Mouse (Mus musculus) mesoderm, embryonic 11.5 days (tissue): ENCODE data around the gene Fxyd5.

ENCODE experiments used
- DNase-seq: peaks from one replicate; pipeline ENCODE4 v3.0.0-alpha.2; 2012; ENCODE audit warnings: low read depth, low spot score

Gene Fxyd5

DNA sequence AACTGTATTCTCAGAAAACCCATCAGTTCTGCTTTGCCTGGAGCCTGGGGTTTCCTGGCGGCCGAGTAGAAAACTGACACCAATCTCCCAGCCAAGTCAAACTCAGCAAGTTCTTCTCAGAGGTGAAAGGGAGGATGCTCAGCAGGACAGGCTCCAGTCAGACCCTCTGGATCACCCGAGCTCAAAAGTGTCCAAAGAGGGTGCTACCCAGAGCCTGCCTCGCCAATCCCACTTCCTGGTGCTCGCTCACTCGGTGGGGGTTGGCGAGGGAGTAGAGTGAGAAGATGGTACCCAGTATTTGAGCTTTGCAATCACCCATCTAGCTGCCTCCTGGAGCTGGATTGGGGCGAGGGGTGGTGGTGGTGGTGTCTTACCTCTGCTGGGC, 1.3 kb downstream of the Fxyd5 start:
- no peak for DNase-seq

DNA sequence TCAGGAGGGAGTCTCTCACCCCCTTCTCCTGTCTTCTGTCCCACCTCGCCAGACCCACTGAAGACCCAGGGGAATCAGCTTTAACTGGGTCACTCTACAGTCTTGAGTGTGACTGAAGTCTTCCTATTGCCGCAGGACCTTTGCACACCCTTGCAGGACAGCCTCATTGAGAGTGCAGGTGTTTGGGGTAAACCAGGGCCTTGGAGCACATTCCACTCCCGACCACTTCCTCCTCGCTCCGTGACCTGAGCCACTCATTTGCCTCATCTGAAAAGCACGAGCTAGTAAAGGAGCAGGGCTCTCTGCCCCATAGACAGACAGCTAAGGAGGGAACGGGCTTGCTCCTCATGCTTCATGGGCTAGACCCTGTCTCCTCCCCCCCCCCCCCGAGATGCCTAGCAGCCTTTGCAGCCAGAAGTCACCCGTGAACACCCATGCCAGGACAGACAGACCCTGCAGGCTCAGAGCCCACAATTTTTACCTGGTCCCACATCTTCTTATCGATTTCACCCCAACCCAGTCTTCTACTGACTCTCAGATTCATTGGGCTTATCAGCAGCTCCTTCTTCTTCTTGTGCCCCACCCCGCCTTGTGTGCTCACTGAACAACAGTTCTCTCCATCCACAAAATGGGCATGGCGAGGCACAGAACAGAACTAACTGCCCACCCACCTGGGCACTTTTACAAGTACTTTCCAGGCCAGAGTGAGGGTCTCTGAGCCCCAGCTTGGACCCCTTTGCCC, 1.8 kb downstream of the Fxyd5 start:
- no peak for DNase-seq

DNA sequence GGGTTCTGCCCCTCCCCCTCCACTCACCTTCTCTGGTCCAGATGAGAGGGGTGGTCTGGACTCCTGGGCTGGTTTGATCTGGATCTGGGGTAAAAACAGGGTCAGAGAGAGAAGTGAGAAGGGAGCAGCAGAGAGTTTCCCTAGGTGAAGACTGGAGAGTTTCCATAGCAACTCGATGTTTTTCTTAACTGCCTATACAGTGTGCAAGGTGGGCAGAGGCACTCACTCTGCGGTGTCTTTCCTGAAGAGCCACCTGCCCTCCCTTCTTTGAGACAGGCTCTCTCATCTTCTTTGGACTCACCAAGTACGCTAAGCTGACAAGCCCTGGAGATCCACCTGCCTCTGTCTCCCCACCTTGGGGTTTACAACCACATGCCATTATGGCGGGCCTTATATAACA, 3.3 kb downstream of the Fxyd5 start:
- no peak for DNase-seq

DNA sequence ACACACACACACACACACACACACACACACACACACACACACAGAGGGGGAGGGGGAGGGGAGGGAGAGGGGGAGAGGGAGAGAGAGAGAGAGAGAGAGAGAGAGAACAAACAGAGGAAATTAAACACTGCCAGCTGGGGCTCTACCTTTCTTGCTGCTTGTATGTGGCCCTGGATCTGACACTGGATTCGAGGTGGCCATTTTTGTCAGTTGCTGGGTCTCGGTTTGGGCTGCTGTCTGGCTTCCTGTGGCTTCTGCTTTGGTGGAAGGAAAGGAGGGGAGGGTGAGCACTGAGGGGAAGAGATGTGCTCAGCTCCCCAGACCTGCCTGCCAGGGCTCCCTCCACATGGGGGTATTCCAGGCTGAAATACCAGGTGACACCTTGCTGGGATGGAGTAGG, 4.6 kb downstream of the Fxyd5 start:
- DNase-seq = no peak

DNA sequence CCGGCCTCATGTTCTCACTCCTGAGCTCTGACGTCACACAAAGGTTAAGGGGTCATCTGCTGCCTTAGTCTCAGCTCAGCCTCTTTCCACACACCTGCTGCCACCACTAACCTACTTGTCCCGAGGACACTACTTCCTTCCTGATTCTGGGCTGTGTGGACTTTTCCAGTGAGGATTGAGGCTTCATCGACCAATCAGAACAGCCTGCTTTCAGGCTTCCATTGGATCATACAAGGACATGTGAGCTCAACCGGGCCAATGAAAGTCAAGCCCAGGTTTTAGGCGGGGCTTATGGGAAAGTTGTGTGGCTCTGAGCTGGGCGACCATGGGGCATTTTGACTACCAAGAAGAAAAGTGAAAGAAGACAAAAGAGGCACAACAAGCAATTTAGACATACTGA, 5.4 kb downstream of the Fxyd5 start:
- no peak for DNase-seq

DNA sequence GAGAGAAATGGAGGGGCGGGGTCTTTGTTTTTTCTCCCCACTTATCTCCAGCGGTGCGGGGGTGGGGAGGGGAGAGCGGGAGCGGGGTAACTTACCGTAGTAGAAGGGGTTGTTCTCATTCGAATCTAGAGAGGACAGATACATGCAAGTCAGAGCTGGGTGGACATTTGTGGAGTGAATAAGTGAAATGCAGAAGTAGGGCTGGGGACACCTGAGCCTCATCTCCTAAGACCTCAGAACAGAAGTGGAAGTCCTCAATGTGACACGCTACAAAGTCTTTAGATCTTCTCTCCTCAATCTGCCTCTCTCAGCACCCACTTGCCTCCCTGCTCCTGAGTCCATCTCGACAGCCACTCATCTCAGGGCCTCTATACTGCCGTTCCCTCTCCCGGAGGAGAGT, 7.0 kb downstream of the Fxyd5 start:
- no peak for DNase-seq

DNA sequence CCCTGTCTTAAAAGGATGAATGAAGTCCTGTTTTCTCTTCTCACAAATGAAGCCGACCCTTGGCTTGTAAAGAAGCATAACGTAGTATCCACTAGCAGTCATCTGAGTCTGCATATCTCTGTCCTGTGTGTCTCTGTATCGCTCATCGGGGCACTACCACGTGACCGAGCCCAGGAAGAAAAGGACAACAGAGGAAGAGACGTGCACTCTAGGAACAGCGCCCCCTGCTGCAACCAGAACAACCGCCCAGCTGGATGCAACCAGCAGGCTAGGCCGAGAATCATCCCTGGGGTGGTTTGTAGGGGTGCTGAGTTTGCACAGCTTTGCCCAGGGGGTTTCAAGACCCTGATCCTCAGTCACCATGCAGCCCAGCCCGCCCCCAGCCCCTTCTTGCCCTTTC, 7.5 kb downstream of the Fxyd5 start:
- DNase-seq = no peak

DNA sequence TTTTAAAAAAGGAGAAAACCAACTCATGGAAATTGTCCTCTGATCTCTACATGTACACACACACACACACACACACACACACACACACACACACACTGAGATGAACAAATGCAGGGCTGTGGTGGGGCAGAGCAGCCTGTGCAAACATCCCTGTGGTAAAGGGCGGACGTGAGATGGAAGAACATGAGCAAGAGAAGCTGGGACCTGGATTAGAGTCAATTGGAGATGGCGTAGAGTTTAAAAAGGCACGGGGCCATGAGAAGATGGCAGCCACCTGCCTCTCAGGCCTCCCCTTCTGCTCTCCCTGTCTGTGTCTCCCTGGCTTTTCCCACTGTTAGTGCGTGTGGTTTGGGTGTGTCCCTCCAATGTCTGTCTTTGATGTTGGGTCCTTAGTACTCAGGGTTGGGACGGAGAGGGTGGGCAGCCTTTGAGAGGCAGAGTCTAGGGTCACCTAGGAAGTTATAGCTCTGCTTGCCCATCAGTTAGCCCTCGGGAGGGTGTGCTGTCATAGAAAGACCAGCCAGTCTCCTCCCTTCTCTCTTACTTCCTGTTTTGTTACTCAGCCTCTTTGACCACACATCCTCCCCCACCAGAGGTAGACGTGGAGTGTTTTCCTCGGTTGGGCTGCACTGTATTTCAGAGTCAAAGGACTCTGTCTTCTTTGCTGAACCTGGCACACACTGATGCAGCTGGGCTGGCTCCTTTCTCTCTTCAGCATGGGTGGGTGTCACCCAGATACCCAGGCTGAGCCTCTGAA, 8.7 kb downstream of the Fxyd5 start:
- DNase-seq = no peak

DNA sequence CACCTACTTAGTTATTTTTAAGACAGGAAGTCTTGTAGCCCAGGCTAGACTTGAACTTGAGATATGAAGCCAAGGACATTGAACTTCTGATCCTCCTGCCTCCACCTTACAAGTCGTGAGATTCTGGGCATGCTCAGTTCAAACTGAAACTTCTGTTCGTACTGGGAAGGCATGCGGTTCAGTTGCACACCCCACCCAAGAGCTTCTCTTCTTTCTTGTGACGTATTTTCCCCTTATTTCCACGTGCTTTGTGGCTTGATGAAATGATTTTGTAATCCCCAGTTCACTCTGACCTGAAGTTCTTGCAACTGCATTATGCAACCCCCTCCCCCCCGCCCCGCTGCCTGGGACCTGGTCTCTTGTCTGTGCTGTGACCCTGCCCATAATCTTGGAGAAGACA, 10.6 kb downstream of the Fxyd5 start:
- DNase-seq = no peak

DNA sequence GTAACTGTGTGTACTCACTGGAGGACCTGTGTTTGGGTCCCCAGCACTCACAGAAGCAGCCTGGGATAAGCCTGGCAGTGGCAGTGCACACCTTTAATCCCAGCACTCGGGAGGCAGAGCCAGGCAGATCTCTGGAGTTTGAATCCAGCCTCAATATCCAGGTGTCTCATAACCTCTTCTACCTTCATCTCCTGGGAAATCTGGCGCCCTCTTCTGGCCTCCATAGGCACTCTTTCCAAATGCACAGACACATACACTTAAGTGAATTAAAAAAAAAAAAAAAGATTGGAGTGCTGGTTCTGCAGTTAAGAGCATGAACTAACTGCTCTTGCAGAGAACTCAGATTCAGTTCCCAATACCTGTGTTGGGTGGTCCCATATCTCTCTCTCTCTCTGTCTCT, 11.6 kb downstream of the Fxyd5 start:
- no peak for DNase-seq

DNA sequence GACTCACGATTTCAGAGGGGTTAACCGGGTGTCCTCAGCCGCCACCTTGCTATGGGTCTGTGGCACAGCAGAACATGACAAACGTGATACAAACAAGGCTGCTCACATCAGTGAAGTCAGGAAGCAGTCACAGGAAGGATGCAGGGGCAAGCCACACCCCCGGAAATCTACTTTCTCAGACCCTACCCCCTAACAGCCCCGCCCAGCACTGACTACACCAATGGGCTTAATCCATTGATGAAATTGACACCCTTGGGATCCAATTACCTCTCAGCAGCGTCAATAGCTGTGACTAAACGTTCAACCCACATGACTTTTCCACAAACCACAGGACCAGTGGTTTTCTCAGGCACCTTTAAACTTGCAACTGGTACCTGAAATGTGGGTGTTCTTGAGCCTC, 13.7 kb downstream of the Fxyd5 start:
- no peak for DNase-seq

DNA sequence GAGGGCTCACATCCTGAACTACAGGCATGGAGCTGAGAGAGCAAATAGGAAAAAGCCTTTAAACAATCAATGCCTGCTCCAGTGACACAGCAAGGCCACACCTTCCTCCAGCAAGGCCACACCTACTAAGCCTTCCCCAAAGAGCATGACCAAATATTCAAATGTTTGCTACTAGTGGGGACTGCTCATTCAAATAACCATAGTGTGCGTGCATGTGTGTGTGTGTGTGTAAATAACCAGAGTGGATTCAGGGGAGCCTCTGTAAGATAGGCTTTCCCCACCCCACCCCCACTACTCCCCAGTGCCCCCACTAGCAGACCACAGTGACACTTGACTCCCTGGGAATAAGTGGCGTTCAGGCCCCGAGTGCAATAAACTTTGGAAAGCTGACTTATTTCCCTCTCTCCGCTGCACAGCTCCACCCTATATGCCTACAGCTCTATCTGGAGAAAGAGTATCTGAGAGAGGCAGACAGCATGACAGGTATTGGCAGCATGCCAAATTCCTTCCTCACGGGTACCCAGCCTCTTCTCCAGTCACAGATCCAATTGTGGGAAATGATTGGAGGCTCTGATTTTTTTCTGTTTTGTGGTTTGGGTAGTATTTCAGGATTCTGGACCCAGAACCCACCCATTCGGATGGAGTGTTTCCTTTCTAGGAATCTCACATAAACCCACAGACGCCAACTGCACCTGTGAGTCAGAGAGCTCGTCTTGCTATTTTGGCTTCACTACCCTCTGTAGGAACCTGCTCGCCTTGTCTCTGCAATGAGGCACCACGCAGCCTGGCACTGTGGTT, 25.0 kb downstream of the Fxyd5 start:
- DNase-seq = peak; percentile 37

DNA sequence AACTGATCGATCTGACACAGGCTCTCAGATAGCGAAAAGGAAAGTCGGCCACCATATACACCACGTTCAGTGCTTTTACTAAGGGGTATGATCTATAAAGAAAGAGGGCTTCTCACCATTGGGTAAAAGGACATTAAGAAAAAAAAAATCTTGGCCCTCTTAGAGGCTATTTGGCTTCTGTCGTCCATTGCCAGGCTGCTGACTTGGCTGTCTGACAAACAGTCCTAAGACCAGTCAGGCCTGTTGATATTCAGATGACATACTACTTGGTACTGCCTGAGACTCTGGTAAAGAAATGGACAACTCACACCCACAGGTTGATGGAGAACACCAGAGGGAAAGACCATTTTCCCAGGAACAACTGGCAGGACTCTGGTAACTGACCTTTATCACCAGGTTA, 29.3 kb downstream of the Fxyd5 start:
- DNase-seq = no peak

DNA sequence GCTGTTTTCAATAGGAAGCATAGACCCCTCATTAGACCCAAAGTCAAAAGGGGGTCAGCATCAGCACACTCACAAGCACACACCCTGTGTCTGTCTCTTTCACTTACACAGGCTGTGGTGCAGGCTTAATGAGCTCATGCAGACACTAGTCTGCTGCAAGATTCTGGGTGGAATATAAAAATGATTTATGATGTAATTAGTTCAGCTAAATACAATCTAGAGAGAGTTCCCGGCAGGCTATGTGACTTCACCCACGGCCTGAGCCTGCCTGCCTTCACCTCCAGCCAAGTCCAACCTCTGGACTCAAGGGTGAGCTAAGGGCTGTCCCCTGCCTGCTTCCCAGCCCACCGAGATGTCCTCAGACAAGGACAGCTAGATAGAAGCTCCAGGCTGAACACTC, 33.4 kb downstream of the Fxyd5 start:
- DNase-seq = peak; percentile 10

DNA sequence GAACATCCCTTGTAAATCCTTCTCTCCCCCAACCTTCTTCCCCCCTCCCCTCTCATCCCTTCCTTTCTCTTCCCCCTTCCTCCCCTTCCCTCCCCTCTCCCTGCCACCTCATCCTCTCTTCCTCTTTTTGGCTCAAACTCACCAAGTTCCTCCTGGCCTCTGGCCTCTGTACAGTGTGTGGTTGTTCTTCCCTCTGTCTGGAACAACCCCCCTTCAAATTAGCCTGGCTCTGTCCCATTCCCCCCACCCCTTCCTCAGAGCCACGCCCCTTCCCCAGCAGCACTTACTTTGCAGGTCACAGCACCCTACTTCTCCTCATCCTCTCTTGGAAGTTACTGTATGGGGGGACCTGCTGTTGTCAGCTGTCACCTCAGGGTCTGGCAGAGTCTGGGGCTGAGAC, 34.1 kb downstream of the Fxyd5 start:
- DNase-seq = no peak

DNA sequence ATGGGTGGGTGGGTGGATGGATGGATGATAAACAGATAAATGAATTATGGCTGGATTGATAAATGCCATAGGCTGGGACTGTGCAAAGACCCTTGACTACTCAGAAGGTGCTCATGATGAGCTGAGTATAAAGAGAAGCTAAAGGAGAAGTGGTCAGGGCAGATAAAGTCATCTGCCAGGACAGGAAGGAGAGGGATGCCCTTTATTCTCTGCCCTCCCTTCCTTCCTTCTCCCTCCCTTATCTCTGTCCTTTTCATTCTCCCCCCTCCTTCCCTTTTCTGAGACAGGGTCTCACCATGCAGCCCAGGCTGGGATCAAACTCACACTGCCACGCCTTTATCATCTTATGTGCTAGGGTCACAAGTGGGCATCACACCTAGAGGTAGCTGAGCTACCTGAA, 34.5 kb downstream of the Fxyd5 start:
- no peak for DNase-seq

DNA sequence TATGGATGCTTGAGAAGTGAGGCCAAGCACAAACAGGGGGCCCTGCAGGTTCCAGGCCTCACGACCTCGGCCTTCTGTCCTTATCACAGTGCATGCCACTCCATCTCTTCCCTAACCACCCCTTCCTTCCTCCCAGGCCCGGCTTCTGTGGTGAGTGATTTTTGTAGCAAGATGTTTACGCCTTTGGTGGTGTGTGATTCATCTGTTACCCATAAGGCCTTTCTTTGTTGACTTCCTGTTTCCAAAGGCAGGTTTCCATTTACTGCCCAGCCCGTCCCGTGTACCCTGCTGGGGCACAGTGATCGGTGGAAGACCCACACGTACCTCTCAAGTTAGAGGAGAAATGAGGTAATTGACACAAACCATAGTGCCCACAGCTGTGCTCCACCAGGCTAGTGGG, 39.6 kb downstream of the Fxyd5 start:
- DNase-seq = no peak

DNA sequence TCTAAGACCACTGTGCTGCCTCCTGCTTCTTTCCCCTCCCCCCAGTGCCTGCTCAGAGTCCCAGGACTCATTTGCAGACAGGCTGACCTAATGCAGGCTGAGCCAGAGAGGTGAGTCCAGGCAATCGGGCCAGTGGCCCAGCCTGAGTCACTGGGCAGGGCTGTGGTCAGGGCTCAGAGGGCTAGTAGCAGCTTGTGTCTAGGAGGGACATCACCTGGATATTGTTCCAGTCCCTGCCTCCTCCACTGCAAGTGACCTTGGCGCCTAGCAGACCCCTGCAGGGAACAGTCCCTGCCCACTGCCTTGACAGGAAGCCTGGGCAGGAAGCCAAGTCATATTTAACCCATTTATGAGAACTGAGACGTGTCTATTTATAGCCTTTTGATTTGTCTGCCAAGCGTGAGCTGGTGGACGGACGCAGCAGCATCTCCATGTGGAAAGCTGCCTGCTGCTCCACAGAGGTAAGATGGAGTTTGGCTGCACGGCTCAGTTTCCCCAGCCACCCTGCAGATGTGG, 41.7 kb downstream of the Fxyd5 start:
- peak; percentile 39 for DNase-seq

DNA sequence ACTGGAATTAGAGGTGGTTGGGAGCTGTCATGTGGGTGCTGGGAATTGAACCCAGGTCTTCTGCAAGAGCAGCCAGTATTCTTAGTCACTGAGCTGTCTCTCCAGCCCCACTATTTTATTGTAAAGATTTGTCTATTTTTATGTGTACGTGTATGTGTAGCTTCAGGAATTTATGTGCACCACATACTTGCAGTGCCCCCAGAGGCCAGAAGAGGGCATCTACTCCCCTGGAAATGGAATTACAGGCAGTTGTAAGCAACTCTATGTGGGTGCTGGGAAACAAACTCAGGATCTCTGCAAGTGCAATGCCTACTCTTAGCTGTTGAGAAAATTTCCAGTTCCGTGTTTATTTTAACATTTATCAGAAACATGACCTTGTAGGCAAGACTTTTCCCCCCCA, 45.8 kb downstream of the Fxyd5 start:
- no peak for DNase-seq

DNA sequence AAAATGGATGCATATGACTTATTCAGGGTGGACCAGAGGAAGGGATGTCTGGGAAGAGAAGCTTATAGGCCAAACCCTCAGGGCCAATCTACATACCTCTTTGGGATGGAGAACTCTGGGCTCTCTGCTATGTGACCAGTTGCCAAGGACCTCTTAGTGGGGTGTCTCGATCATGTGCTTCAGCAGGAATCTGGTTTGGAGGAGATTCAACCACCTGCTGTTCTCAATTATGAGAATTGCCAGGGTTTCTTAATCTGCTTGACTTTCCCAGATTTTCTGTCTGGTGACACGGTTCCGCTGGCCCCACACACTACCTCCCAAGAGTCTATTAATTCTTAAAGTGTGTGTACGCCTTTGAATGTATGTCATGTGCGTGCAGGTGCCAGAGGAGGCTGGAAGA, 48.3 kb downstream of the Fxyd5 start:
- no peak for DNase-seq

DNA sequence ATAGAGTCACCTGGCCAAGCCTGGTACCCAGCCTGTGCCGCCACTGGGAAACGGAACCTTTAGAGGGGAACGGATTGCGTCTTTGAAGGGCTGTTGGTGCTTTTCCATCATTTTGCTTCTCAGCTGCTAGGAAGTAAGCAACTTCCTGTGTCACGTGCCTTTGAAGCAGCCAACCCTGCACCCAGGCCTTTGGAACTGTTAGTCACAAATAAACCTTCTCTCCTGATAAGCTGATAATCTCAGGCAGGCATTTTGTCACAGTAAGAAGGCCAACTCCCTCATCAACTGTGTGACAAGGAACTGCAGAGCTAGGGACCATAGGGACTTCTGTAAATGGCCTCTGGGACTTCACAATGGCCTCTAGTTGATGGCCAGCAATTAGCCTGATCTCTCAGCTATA, 50.1 kb downstream of the Fxyd5 start:
- DNase-seq = no peak

DNA sequence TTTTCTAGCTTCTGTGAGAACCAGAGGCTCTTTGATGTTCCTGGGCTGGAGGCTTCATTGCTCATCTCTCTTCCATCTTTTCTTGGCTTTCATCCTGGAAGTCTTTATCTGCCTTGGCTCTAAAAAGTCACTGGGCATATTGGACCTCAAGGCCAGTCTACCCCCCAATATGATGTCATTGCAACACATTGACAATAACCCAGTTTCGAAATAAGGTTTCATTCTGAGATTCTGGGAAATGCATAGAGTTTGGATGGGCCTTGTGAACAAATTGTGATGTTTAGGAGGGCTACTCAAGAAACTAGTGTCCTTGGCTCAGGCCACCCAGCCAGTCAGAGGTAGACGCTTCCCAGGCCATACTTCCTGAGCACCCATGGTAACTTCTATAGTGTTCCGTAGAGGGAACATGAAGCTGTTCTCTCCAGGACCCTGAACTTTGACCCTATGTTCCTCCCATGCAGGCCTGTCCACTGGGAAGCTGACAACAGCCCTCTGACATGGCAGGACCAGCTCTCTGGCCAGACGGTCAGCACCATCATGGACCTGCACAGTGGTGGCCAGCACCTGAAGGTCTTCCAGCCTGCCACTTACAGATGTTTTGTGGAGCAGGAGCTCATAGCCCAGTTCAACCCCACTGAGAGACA, 53.6 kb downstream of the Fxyd5 start:
- DNase-seq = no peak
